Mouse (Mus musculus) testis, adult 2 months (tissue): ENCODE results near the gene Wfdc12.

Experiments
- CTCF ChIP-seq: fragments of 200-500 bp; IDR thresholded peaks from 2 replicates; pipeline ENCODE4 v1.5.1; 2012; ENCODE audit warnings: low read depth, mild to moderate bottlenecking, inconsistent platforms, low read length, moderate library complexity; ENCODE audit not compliant: control insufficient read depth, insufficient read depth, insufficient replicate concordance
- POLR2A ChIP-seq: fragments of 200-500 bp; IDR thresholded peaks from 2 replicates; pipeline ENCODE4 v1.6.1; 2012; ENCODE audit warnings: low read depth, mild to moderate bottlenecking, inconsistent platforms, low read length, moderate library complexity; ENCODE audit not compliant: control insufficient read depth

- TF ChIP-seq CTCF: no peak
- TF ChIP-seq POLR2A: no peak
Measured at GRCm38 (mm10) chr2:164156158-164156557, 34.2 kb downstream of the Wfdc12 start.
